Mouse (Mus musculus): ENCODE results near the gene Fndc3b. TPM values are rescaled to one million over a fixed set of nuclear protein-coding genes. Genes with fewer than 3 reads are reported as not detected.

Gene Fndc3b
- total RNA-seq, 2 experiments from 2014 or later: 128 to 148 TPM

GRCm38 (mm10) chr3:27473801-27474599 lies 237.1 kb downstream of the Fndc3b start:
- DNase-seq (ENCODE audit: low spot score in 2 of 2): no peak

GRCm38 (mm10) chr3:27472846-27473245 lies 238.3 kb downstream of the Fndc3b start:
- DNase-seq (ENCODE audit: low spot score in 2 of 2): no peak

- no peak for DNase-seq (ENCODE audit: low spot score in 2 of 2)
Measured at GRCm38 (mm10) chr3:27470781-27471180, 240.3 kb downstream of the Fndc3b start.

GRCm38 (mm10) chr3:27469971-27470370 lies 241.1 kb downstream of the Fndc3b start:
- DNase-seq (ENCODE audit: low spot score in 2 of 2): no peak

GRCm38 (mm10) chr3:27467505-27468020 lies 243.5 kb downstream of the Fndc3b start:
- DNase-seq (ENCODE audit: low spot score in 2 of 2): no peak

DNA sequence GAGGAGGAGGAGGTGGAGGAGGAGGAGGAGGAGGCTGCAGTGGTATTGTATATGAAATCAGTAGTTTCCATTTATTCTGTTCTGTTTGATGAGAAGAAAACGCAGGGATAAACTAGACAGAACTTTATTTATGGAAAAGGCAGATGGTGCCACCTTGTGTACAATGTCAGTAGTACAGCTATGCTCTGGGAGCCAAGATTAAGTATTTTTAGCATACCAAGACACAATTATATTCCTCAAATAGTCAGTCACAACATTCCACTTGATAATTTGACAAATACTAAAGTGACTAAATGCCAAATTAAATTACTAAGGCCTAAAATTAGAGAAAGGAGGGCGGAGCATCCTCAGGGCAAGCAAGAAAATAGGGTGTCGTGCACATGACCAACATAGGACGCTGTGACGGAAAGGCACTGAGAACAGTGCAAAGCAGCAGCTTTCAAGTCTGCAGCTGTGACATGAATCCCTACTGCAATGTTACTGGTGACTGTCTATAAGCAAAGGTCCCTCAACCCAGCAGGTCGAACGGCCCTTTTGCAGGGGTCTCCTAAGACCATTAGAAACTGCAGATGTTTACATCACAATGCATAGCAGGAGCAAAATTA lies 244.7 kb downstream of the Fndc3b start:
- DNase-seq (ENCODE audit: low spot score in 2 of 2): no peak

DNA sequence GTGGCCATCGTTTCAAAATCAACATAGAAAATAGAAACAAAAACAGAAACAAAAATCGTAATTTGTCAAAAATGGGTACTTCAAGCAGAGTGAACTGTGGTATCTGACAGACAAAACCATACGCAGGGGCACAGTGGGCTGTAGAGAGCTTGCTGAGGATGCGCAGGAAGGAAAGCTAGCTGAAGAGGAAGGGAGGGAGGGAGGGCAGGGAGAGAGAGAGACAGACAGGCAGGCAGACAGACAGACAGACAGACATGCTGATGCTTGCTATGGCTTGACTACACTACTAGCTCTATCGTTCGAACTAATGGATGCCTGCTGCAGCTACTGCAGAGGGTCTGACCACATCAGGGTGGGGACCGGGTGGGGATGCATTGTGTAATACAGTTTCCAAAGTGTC lies 247.7 kb downstream of the Fndc3b start:
- no peak for DNase-seq (ENCODE audit: low spot score in 2 of 2)

GRCm38 (mm10) chr3:27462934-27463333 lies 248.2 kb downstream of the Fndc3b start:
- DNase-seq (ENCODE audit: low spot score in 2 of 2): no peak

GRCm38 (mm10) chr3:27462316-27462902 lies 248.7 kb downstream of the Fndc3b start:
- DNase-seq (ENCODE audit: low spot score in 2 of 2): no peak

- DNase-seq (ENCODE audit: low spot score in 2 of 2): no peak
Measured at GRCm38 (mm10) chr3:27461861-27462260, 249.2 kb downstream of the Fndc3b start.

DNA sequence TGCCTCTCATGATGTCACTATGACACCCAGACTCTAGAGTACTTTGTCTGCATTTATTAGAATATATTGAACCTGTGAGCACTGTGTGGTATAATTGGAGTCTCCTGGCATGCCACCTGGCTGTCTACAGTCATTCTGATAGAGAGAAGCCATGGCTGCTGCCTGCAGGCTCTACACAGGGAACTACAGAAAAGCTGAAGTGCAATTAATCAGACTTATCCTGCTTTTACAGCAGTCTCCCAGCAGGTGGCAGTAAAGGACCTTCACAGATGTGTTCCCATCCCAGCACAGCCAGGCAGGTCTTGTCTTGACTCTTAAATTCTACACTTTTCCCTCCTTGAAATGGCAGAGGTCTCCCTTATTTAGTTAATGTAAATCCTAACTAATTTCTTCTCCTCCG lies 250.1 kb downstream of the Fndc3b start:
- DNase-seq (ENCODE audit: low spot score in 2 of 2): peak; percentile 68 to 75

DNA sequence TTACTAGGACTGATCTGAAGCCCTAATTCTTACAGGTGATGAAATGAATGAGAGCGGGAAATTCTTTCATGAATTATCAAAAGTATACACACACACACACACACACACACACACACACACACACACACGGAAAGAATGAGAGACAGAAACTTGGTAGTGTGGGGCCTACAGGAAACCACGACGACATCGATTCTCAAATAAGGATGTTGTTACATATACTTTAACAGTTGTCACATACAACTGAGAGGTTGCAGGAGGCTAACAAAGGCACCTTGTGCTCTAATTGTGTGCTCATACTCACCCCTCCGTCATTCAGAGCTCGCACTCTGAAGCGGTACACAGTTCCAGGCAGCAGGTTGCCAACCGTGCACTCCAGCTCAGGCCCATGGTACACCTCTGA lies 252.7 kb downstream of the Fndc3b start:
- no peak for DNase-seq (ENCODE audit: low spot score in 2 of 2)

GRCm38 (mm10) chr3:27456514-27456913 lies 254.6 kb downstream of the Fndc3b start:
- DNase-seq (ENCODE audit: low spot score in 2 of 2): no peak

DNA sequence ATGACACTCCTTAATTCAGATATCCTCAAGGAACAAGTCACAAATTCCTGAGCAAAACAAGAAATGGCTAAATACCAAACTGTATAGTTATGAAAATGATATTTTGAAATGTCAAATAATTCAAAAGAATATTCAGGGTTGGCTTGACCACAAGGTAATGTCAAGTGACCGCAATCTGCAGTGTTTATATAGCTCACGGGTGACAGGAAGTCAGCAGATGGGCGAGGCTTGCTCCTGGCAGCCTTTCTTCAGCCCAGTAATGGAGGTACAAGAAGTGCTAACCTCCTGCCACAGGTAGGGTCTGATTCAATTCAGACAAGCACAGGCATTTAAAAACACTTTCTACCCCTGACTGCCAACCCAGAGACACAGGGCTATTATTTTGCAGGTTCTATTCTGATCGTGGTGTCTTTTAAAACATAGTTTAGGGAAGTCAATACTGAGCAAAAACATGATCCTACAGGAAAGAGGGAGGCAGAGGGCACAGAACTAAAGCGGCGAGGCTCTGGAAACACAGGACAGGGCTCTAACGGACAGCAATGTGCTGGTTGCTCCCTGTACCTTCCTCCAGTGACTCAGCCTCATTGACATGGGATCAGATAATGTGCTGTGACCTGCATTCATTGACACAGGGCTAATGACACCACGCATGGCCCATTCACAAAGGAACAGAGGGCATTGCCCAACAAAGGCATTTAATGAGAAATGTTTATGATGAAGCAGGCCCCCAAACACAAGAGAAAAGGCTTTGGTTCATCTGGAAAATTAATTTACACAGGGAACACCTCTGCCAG lies 256.5 kb downstream of the Fndc3b start:
- no peak for DNase-seq (ENCODE audit: low spot score in 2 of 2)

GRCm38 (mm10) chr3:27453453-27454098 lies 257.5 kb downstream of the Fndc3b start:
- DNase-seq (ENCODE audit: low spot score in 2 of 2): no peak

DNA sequence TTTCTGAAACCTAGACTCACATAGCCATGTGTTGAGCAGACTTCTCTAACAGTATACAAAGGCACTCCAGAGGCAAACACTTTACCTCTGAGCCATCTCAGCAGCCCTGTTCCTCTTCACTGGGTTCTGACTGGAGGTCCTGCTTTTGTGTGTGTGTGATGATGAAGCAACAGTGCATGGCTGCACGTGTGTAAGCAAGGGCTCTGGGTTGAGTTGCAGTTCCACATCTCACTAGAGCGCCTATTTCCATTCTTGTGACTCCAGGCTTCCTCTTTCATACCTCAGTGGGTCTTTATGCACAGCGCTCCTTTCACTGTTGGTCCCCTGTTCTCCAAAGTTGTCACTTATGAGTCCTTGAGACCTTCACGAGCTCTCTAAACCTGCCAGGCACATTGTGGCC lies 261.7 kb downstream of the Fndc3b start:
- no peak for DNase-seq (ENCODE audit: low spot score in 2 of 2)

- DNase-seq (ENCODE audit: low spot score in 2 of 2): no peak
Measured at GRCm38 (mm10) chr3:27448367-27448766, 262.7 kb downstream of the Fndc3b start.

- DNase-seq (ENCODE audit: low spot score in 2 of 2): no peak
Measured at GRCm38 (mm10) chr3:27439704-27440103, 271.4 kb downstream of the Fndc3b start.

GRCm38 (mm10) chr3:27435096-27435620 lies 275.9 kb downstream of the Fndc3b start:
- DNase-seq (ENCODE audit: low spot score in 2 of 2): no peak

- DNase-seq (ENCODE audit: low spot score in 2 of 2): no peak
Measured at GRCm38 (mm10) chr3:27432981-27433380, 278.1 kb downstream of the Fndc3b start.

Data from adrenal gland, adult 18-20 months (tissue).